Mouse (Mus musculus): Measurements from ENCODE around the gene Klhl12. TPM values are rescaled to one million over a fixed set of nuclear protein-coding genes. Genes with fewer than 3 reads are reported as not detected.

Gene Klhl12
- polyA plus RNA-seq (2021; fragmentation: Nextera tagmentation) = 15.6 and 18.3 TPM in 2 replicates
- long read RNA-seq, experiment 1, transcript Klhl12-201 (12 exons, 3,408 nt) = major isoform, 42 of 55 reads
- long read RNA-seq, experiment 1, partial matches to known transcripts = 6 of 55 reads
- long read RNA-seq, experiment 1, other reads (novel, unspliced or antisense) = 3 of 55 reads
- long read RNA-seq, experiment 2, transcript Klhl12-203 (12 exons, 3,277 nt) = minor isoform, 22 of 273 reads
- long read RNA-seq, experiment 2, transcript Klhl12-201 (12 exons, 3,408 nt) = major isoform, 220 of 273 reads
- long read RNA-seq, experiment 2, partial matches to known transcripts = 16 of 273 reads
- long read RNA-seq, experiment 2, other reads (novel, unspliced or antisense) = 15 of 273 reads

GRCm38 (mm10) chr1:134454904-134455824, at the start of gene Klhl12:
Gene Klhl12 (plus strand): TSS chr1:134455531.

GRCm38 (mm10) chr1:134415168-134415831, 40.0 kb upstream of the Klhl12 start, which contains the start of gene Adipor1:
Gene Adipor1 (plus strand): TSS chr1:134415378.

GRCm38 (mm10) chr1:134494428-134495215, 39.3 kb downstream of the Klhl12 start, which contains the start of gene Rabif:
Gene Rabif (plus strand): TSS chr1:134494648.

Other genes with a start within 250 kb of the Klhl12 start
- gene Adora1, start 220.1 kb upstream of the Klhl12 start, polyA plus RNA-seq (2021; fragmentation: Nextera tagmentation) = 96.7 and 125 TPM in 2 replicates
- not detected in 2 replicates for gene Myog, start 165.5 kb upstream of the Klhl12 start, polyA plus RNA-seq (2021; fragmentation: Nextera tagmentation)
- gene Ppfia4, start 122.6 kb upstream of the Klhl12 start, polyA plus RNA-seq (2021; fragmentation: Nextera tagmentation) = 17.2 TPM in 2 replicates
- 50.2 and 62.1 TPM in 2 replicates for gene Tmem183a, start 93.6 kb upstream of the Klhl12 start, polyA plus RNA-seq (2021; fragmentation: Nextera tagmentation)
- gene 4933406M09Rik, start 69.6 kb upstream of the Klhl12 start, polyA plus RNA-seq (2021; fragmentation: Nextera tagmentation) = not detected in 2 replicates
- 45.0 and 46.8 TPM in 2 replicates for gene Cyb5r1, start 50.0 kb upstream of the Klhl12 start, polyA plus RNA-seq (2021; fragmentation: Nextera tagmentation)
- gene Adipor1, start 40.2 kb upstream of the Klhl12 start, polyA plus RNA-seq (2021; fragmentation: Nextera tagmentation) = 103 TPM in 2 replicates
- gene Rabif, start 39.1 kb downstream of the Klhl12 start, polyA plus RNA-seq (2021; fragmentation: Nextera tagmentation) = 31.1 and 35.3 TPM in 2 replicates
- gene Mgat4e, start 94.2 kb downstream of the Klhl12 start, polyA plus RNA-seq (2021; fragmentation: Nextera tagmentation) = not detected in 2 replicates
- 13.1 and 15.5 TPM in 2 replicates for gene Kdm5b, start 104.6 kb downstream of the Klhl12 start, polyA plus RNA-seq (2021; fragmentation: Nextera tagmentation)
- gene Syt2, start 191.1 kb downstream of the Klhl12 start, polyA plus RNA-seq (2021; fragmentation: Nextera tagmentation) = 6.5 and 6.7 TPM in 2 replicates

Measured in layer of hippocampus, adult 6 months (tissue).